Mouse (Mus musculus) hindbrain, embryonic 15.5 days (tissue): Measurements from ENCODE around the gene Ceacam15. TPM values are rescaled to one million over a fixed set of nuclear protein-coding genes. Genes with fewer than 3 reads are reported as not detected.
A peak's percentile ranks its signal among the peaks of the same experiment; 100 is the strongest.
"Not testable (repeated sequence)": the region's sequence is repeated elsewhere in the genome, so short reads cannot be mapped to it uniquely, and the experiment has no call there.

Source experiments
- ATAC-seq: fragments of 200-750 bp; cut with Nextera tagmentation; 2 replicates; pipeline ENCODE4 v1.8.0; 2017; ENCODE audit warnings: low read depth, moderate number of reproducible peaks, moderate TSS enrichment; ENCODE audit not compliant: low FRiP score
- H3K27ac ChIP-seq: fragments of 300-500 bp; sonication (generic); replicated peaks from 2 replicates; pipeline ENCODE4 v1.5.1; 2015; ENCODE audit warnings: mild to moderate bottlenecking, inconsistent platforms
- H3K27me3 ChIP-seq: fragments of 300-500 bp; sonication (generic); 2 replicates; pipeline ENCODE4 v1.6.1; 2015; ENCODE audit warnings: control low read depth, inconsistent platforms
- H3K36me3 ChIP-seq: fragments of 300-500 bp; sonication (generic); 2 replicates; pipeline ENCODE4 v1.6.1; 2015; ENCODE audit warnings: control low read depth, inconsistent platforms
- H3K4me1 ChIP-seq: fragments of 300-500 bp; sonication (generic); replicated peaks from 2 replicates; pipeline ENCODE4 v1.6.1; 2015; ENCODE audit warnings: control low read depth, inconsistent platforms
- H3K4me2 ChIP-seq: fragments of 300-500 bp; sonication (generic); 2 replicates; pipeline ENCODE4 v1.6.1; 2015; ENCODE audit warnings: moderate library complexity, mild to moderate bottlenecking, inconsistent platforms
- H3K4me3 ChIP-seq: fragments of 300-500 bp; sonication (generic); 2 replicates; pipeline ENCODE4 v1.5.1; 2015; ENCODE audit warnings: mild to moderate bottlenecking, inconsistent platforms
- H3K9ac ChIP-seq: fragments of 300-500 bp; sonication (generic); 2 replicates; pipeline ENCODE4 v1.6.1; 2015; ENCODE audit warnings: inconsistent platforms
- H3K9me3 ChIP-seq: fragments of 300-500 bp; sonication (generic); 2 replicates; pipeline ENCODE4 v1.6.1; 2016; ENCODE audit warnings: control low read depth, inconsistent platforms
- WGBS: fragments of 180-500 bp; shearing (Covaris S2); methylation state at CpG from one replicate; pipeline ENCODE4 v1.1.7; 2015; 5-methylcytosine and 5-hydroxymethylcytosine counted together
- polyA plus RNA-seq: library from polyadenylated mRNA; unstranded; fragments of >200 nt; fragmentation: Nextera tagmentation; extraction: Ambion mirVana; gene quantifications from 2 replicates; pipeline ENCODE4 v1.2.1, GENCODE M21; 2015

Ceacam15 gene
- polyA plus RNA-seq, 1 experiment from 2014 or later: not detected

DNA sequence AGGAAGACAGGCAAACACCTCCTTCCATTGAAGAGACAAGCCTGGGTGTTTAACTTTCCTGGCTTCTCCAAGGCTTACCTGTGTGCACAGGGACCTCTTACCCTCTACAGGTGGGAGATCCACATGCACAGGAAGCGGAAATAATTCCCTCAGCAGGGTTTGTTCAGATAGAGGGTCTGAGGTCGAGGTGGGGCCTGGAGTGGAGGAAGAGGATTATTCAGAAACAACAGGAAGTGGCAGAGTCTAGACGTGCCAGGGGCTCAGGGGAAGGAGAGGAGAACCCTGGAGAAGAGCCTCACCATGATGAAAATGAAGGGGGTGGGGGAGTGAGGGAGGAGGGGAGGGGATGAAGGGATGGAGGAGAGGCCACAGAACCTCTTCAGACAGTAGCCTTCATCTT is 4.7 kb upstream of the Ceacam15 start:
- WGBS: 44% methylated on average over 3 of the region's 3 CpGs
- ATAC-seq, H3K4me3 ChIP-seq: not testable (repeated sequence)

GRCm38 (mm10) chr7:16674699-16675098 is 806 bp downstream of the Ceacam15 start:
- not testable (repeated sequence) for H3K27ac ChIP-seq
- WGBS: 61% methylated on average over 5 of the region's 5 CpGs

More for the DNA sequence above, 4.7 kb upstream of the Ceacam15 start:
- H3K4me1 ChIP-seq, H3K9ac ChIP-seq, H3K36me3 ChIP-seq, H3K27ac ChIP-seq, H3K4me2 ChIP-seq, H3K9me3 ChIP-seq, H3K27me3 ChIP-seq: not testable (repeated sequence)

DNA sequence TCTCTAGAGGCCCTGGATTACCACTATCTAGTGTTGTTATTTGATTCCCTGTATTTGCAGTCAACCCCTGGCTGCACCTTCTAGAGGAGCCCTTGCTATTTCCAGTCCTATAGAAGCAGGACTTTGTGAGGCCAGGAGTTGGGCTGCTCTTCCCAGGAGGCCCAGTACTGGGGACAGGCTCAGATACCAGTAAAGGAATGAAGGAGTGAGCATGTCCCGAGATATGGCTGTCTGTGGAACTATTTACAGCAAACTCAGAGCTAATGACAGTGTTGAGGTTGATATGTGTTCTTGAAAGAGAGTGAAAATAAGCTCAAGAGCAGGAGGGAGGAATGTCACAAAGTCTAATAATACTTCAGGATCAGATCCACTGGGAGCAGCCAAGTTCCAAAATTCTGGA is 1.7 kb downstream of the Ceacam15 start:
- H3K9me3 ChIP-seq: no peaks in the 10 kb centered on the region
- H3K4me3 ChIP-seq: no peak overlapping the region
- H3K27ac ChIP-seq: no peak overlapping the region
- 81% methylated on average over 1 of the region's 1 CpGs for whole genome bisulfite sequencing
- no peaks in the 10 kb centered on the region for H3K36me3 ChIP-seq
- H3K4me1 ChIP-seq: no peaks in the 10 kb centered on the region
- ATAC-seq: no peak
- no peaks in the 10 kb centered on the region for H3K27me3 ChIP-seq
- no peak overlapping the region for H3K4me2 ChIP-seq
- H3K9ac ChIP-seq: no peak overlapping the region

More at GRCm38 (mm10) chr7:16674699-16675098, 806 bp downstream of the Ceacam15 start:
- not testable (repeated sequence) for H3K36me3 ChIP-seq, H3K27me3 ChIP-seq, H3K4me3 ChIP-seq, H3K4me1 ChIP-seq, H3K9me3 ChIP-seq, H3K4me2 ChIP-seq, ATAC-seq, H3K9ac ChIP-seq

DNA sequence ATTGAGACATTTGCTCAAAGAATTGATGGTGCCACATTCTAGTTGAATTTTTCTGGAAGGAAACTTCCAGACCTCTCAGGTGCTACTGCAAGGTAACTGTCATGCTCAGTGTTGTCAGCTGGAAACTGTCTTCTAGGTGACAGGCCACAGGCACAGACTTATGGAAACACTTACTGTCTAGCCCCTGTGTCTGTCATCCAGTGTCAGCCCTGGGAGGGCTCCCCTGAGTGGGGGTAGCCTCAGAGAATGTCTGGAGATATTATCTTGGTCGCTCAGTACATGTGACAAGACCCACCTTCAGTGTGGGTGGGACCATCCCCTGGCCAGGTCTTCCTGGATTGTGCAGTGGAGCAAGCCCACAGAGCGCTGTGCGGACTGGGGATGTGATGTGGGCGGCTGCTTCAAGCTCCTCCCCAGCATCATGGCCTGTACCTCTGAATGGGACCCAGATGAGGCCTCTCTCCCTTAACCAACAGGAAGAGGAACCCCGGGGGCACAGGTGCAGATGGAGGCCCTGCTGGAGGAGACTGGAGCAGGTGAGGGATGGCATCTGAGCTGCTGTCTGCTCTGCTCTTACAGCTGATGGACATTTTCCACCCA is 7.1 kb downstream of the Ceacam15 start:
- 90% methylated on average over 4 of the region's 5 CpGs for WGBS
- not testable (repeated sequence) for H3K27ac ChIP-seq, H3K4me3 ChIP-seq, H3K9me3 ChIP-seq, H3K4me2 ChIP-seq, ATAC-seq, H3K4me1 ChIP-seq, H3K27me3 ChIP-seq, H3K36me3 ChIP-seq, H3K9ac ChIP-seq

DNA sequence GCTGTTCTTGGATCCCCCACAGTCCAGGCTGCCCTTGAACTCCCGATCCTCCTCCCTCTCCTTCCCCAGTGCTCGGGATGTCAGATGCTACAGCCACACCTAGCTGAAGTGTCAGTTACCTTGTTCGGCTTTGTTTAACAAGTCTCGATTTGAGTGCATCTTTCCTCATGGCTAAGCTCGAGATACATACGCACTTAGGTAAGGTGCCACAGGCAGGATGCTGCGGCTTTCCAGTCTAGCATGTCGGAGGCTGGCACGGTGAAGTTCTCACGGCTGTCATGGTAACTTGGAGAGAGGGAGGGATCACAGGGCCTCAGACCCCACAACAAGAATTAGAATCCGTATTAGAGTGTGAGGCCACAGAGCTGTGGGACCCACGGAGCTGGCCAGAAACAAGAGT is 31.2 kb downstream of the Ceacam15 start:
- H3K4me1 ChIP-seq: no peaks in the 10 kb centered on the region
- no peaks in the 10 kb centered on the region for H3K36me3 ChIP-seq
- H3K27me3 ChIP-seq: no peaks in the 10 kb centered on the region
- H3K9ac ChIP-seq: no peak overlapping the region
- no peaks in the 10 kb centered on the region for H3K9me3 ChIP-seq
- 69% methylated on average over 12 of the region's 12 CpGs for WGBS
- no peak overlapping the region for H3K27ac ChIP-seq
- no peak overlapping the region for H3K4me3 ChIP-seq
- no peak overlapping the region for H3K4me2 ChIP-seq
- ATAC-seq: no peak

- H3K4me1 ChIP-seq, H3K27ac ChIP-seq, H3K9me3 ChIP-seq, ATAC-seq, H3K4me3 ChIP-seq, H3K36me3 ChIP-seq, H3K4me2 ChIP-seq, H3K27me3 ChIP-seq, H3K9ac ChIP-seq: not testable (repeated sequence)
- WGBS: 65% methylated on average over 3 of the region's 4 CpGs
These were observed 32.4 kb downstream of the Ceacam15 start for GRCm38 (mm10) chr7:16643106-16643505.

DNA sequence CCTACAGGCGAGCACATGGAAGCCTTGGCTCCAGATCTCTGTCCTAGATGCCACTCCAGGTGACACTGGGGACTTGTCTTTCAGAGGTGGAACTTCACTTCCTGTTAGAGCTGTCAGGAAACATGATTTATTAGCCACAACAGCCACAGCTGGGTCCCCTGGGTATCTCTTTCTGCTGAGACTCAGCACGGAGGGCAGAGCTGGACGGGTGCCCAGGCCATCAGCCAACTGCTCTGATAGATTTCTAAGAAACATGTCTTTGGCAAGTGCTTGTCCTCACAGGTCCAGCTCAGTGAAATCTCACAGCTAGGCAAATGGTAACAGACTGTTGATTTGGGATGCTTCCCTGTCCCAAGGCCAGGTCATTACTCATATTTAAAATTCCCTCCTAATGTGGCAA is 36.5 kb downstream of the Ceacam15 start:
- Histone ChIP-seq H3K4me1 (no peaks in the 10 kb centered on the region), H3K27ac (no peak overlapping the region), H3K36me3 (no peaks in the 10 kb centered on the region), H3K9me3 (no peaks in the 10 kb centered on the region), H3K27me3 (no peaks in the 10 kb centered on the region), H3K9ac (no peak overlapping the region), H3K4me2 (no peak overlapping the region), H3K4me3 (no peak overlapping the region)
- WGBS: 37% methylated on average over 3 of the region's 3 CpGs
- peak; percentile 38; the same call in 1 of the 2 replicates for ATAC-seq

GRCm38 (mm10) chr7:16635116-16635515 is 40.4 kb downstream of the Ceacam15 start:
- no peaks in the 10 kb centered on the region for H3K9me3 ChIP-seq

DNA sequence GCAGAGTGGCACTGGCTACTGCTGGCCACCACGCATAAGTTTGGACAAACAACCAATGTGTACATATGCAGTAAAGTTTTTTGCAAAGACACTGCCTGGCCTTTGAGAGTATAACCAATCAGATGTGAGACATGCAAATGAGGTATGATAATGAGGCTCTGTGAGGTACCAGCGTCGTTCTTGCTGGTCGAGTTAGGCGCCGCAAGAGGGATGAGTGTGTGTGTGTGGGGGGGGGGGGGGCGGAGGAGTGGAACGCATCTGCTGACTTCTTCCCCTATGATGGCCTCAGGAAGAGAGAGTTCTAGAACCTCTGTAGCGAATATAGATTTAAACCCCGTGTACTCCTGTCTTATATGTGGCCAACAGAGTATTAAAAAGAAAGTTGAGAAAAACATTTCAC is 41.6 kb downstream of the Ceacam15 start:
- H3K9me3 ChIP-seq, H3K4me3 ChIP-seq, H3K4me2 ChIP-seq, H3K27ac ChIP-seq, H3K36me3 ChIP-seq, H3K4me1 ChIP-seq, ATAC-seq, H3K9ac ChIP-seq, H3K27me3 ChIP-seq: not testable (repeated sequence)
- 14% methylated on average over 10 of the region's 10 CpGs for WGBS

More at GRCm38 (mm10) chr7:16635116-16635515, 40.4 kb downstream of the Ceacam15 start:
- no peak for ATAC-seq
- no peak overlapping the region for H3K9ac ChIP-seq
- H3K27me3 ChIP-seq: no peaks in the 10 kb centered on the region
- H3K4me3 ChIP-seq: no peak overlapping the region
- no peaks in the 10 kb centered on the region for H3K4me1 ChIP-seq
- H3K36me3 ChIP-seq: no peaks in the 10 kb centered on the region
- H3K27ac ChIP-seq: no peak overlapping the region
- H3K4me2 ChIP-seq: no peak overlapping the region
- WGBS: 71% methylated on average over 3 of the region's 3 CpGs

GRCm38 (mm10) chr7:16631932-16632331 is 43.6 kb downstream of the Ceacam15 start:
- H3K36me3 ChIP-seq: no peaks in the 10 kb centered on the region
- H3K4me3 ChIP-seq: no peak overlapping the region
- no peak overlapping the region for H3K4me2 ChIP-seq
- peaks cover 4% of the 10 kb centered on the region; the same call in 1 of the 2 replicates for H3K4me1 ChIP-seq
- no peak overlapping the region for H3K27ac ChIP-seq
- WGBS: 68% methylated on average over 4 of the region's 4 CpGs
- H3K9ac ChIP-seq: no peak overlapping the region
- H3K9me3 ChIP-seq: no peaks in the 10 kb centered on the region
- no peak for ATAC-seq
- no peaks in the 10 kb centered on the region for H3K27me3 ChIP-seq

DNA sequence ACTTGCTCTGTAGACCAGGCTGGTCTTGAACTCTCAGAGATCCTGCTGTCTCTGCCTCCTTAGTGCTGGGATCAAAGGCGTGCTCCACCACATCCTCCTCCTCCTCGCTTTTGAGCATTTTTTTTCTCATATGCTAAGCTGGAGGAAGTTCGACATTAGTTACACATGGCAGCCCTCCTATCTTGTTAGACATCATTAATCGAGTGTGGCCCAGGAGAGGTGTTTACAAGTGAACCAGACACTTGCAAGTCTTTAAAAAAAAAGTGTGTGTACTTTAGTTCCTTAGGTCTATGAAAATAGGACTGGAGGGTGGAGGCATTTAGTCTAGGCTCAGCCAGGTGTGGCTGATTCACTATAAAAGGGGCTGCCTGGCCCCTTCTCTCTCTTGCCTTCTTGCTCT is 44.5 kb downstream of the Ceacam15 start:
- Histone ChIP-seq H3K4me2 (no peak overlapping the region), H3K9ac (no peak overlapping the region), H3K4me1 (peaks cover 4% of the 10 kb centered on the region; the same call in 1 of the 2 replicates), H3K27me3 (no peaks in the 10 kb centered on the region), H3K4me3 (no peak overlapping the region), H3K27ac (no peak overlapping the region), H3K9me3 (no peaks in the 10 kb centered on the region), H3K36me3 (no peaks in the 10 kb centered on the region)
- ATAC-seq: no peak
- 77% methylated on average over 4 of the region's 4 CpGs for WGBS

- peaks cover 4% of the 10 kb centered on the region; the same call in 1 of the 2 replicates for H3K4me1 ChIP-seq
These were observed 45.8 kb downstream of the Ceacam15 start for GRCm38 (mm10) chr7:16629598-16630296.

More at GRCm38 (mm10) chr7:16629598-16630296, 45.8 kb downstream of the Ceacam15 start:
- Histone ChIP-seq H3K4me3 (no peak overlapping the region), H3K4me2 (no peak overlapping the region), H3K9me3 (no peaks in the 10 kb centered on the region), H3K9ac (no peak overlapping the region), H3K27ac (no peak overlapping the region), H3K27me3 (no peaks in the 10 kb centered on the region), H3K36me3 (no peaks in the 10 kb centered on the region)
- peak; percentile 60; the same call in 1 of the 2 replicates for ATAC-seq
- 23% methylated on average over 10 of the region's 10 CpGs for WGBS
